Mouse (Mus musculus) forebrain, postnatal 0 days (tissue): ENCODE data around the gene Banf1. TPM values are rescaled to one million over a fixed set of nuclear protein-coding genes. Genes with fewer than 3 reads are reported as not detected.
A peak's percentile ranks its signal among the peaks of the same experiment; 100 is the strongest.

Experiments
- ATAC-seq: fragments of 200-750 bp; cut with Nextera tagmentation; 2 replicates; pipeline ENCODE4 v1.8.0; 2017; ENCODE audit warnings: mild to moderate bottlenecking, moderate library complexity
- DNase-seq: peaks from one replicate; pipeline ENCODE4 v3.0.0-alpha.2; 2015
- H3K27ac ChIP-seq: fragments of 300-500 bp; sonication (generic); 2 replicates; pipeline ENCODE4 v1.5.1; 2014; ENCODE audit warnings: low read depth, mild to moderate bottlenecking, antibody characterized with exemption, low read length, moderate library complexity, mixed read lengths
- H3K27me3 ChIP-seq: fragments of 300-500 bp; sonication (generic); 2 replicates; pipeline ENCODE4 v1.6.1; 2014; ENCODE audit warnings: mild to moderate bottlenecking, low read length, mixed read lengths; ENCODE audit not compliant: insufficient read depth
- H3K36me3 ChIP-seq: fragments of 300-500 bp; sonication (generic); 2 replicates; pipeline ENCODE4 v1.6.1; 2014; ENCODE audit warnings: mild to moderate bottlenecking, moderate library complexity; ENCODE audit not compliant: insufficient read depth
- H3K4me1 ChIP-seq: fragments of 300-500 bp; sonication (generic); 2 replicates; pipeline ENCODE4 v1.6.1; 2014; ENCODE audit warnings: antibody characterized with exemption; ENCODE audit not compliant: insufficient read depth
- H3K4me2 ChIP-seq: fragments of 300-500 bp; sonication (generic); 2 replicates; pipeline ENCODE4 v1.6.1; 2014; ENCODE audit warnings: low read depth, mild to moderate bottlenecking, moderate library complexity
- H3K4me3 ChIP-seq: fragments of 300-500 bp; sonication (generic); 2 replicates; pipeline ENCODE4 v1.5.1; 2014; ENCODE audit warnings: low read depth, low read length, mixed read lengths
- H3K9ac ChIP-seq: fragments of 300-500 bp; sonication (generic); 2 replicates; pipeline ENCODE4 v1.6.1; 2014; ENCODE audit warnings: mild to moderate bottlenecking
- H3K9me3 ChIP-seq: fragments of 300-500 bp; sonication (generic); 2 replicates; pipeline ENCODE4 v1.6.1; 2016; ENCODE audit warnings: low read length
- CTCF ChIP-seq: sonication (generic); IDR thresholded peaks from 2 replicates; pipeline ENCODE4 v1.5.1; 2016; ENCODE audit warnings: antibody characterized with exemption, control low read depth, low read depth
- WGBS: fragments of 180-500 bp; shearing (Covaris S2); extraction: QIAGEN DNeasy Blood & Tissue Kit; methylation state at CpG from one replicate; pipeline ENCODE4 v1.1.7; 2014; 5-methylcytosine and 5-hydroxymethylcytosine counted together
- polyA plus RNA-seq: library from polyadenylated mRNA; unstranded; fragments of >200 nt; fragmentation: Nextera tagmentation; extraction: Ambion mirVana; gene quantifications from 2 replicates; pipeline ENCODE4 v1.2.1, GENCODE M21; 2015
- total RNA-seq: library from RNA; depleted of rRNA; stranded (reverse); fragments of >200 nt; gene quantifications from 2 replicates; pipeline ENCODE4 v1.2.3, GENCODE M21; 2014

The Banf1 gene
- total and polyA plus RNA-seq, 2 experiments from 2014 or later, result 72.5 to 379 TPM

- no peaks in the 10 kb centered on the region for H3K27me3 ChIP-seq
- H3K4me3 ChIP-seq, result no peak overlapping the region
- no peak overlapping the region for H3K4me2 ChIP-seq
- DNase-seq (peak; percentile 34), ATAC-seq (no peak)
- no peak for TF ChIP-seq CTCF
- no peak overlapping the region for H3K9ac ChIP-seq
- no peaks in the 10 kb centered on the region for H3K9me3 ChIP-seq
- no peaks in the 10 kb centered on the region for H3K4me1 ChIP-seq
- H3K36me3 ChIP-seq, result peaks cover 67% of the 10 kb centered on the region
- WGBS, result 80% methylated on average over 1 of the region's 1 CpGs
- no peak overlapping the region for H3K27ac ChIP-seq
Measured at GRCm38 (mm10) chr19:5377446-5377845, 10.5 kb upstream of the Banf1 start.

GRCm38 (mm10) chr19:5374748-5375147 lies 7.8 kb upstream of the Banf1 start:
- no peak for TF ChIP-seq CTCF
- H3K4me2 ChIP-seq, result no peak overlapping the region
- no peaks in the 10 kb centered on the region for H3K9me3 ChIP-seq
- peaks cover 62% of the 10 kb centered on the region for H3K36me3 ChIP-seq
- H3K27me3 ChIP-seq, result no peaks in the 10 kb centered on the region
- no peak overlapping the region for H3K9ac ChIP-seq
- WGBS, result 87% methylated on average over 4 of the region's 4 CpGs
- H3K27ac ChIP-seq, result no peak overlapping the region
- no peak for ATAC-seq
- H3K4me3 ChIP-seq, result no peak overlapping the region
- DNase-seq, result no peak
- no peaks in the 10 kb centered on the region for H3K4me1 ChIP-seq

- H3K27ac ChIP-seq, result no peak overlapping the region
- WGBS, result 82% methylated on average over 4 of the region's 4 CpGs
- no peak overlapping the region for H3K4me2 ChIP-seq
- H3K4me1 ChIP-seq, result no peaks in the 10 kb centered on the region
- H3K9ac ChIP-seq, result no peak overlapping the region
- H3K27me3 ChIP-seq, result no peaks in the 10 kb centered on the region
- peaks cover 62% of the 10 kb centered on the region for H3K36me3 ChIP-seq
- DNase-seq, result no peak
- TF ChIP-seq CTCF, result no peak
- H3K4me3 ChIP-seq, result no peak overlapping the region
- H3K9me3 ChIP-seq, result no peaks in the 10 kb centered on the region
- ATAC-seq, result no peak
Measured at GRCm38 (mm10) chr19:5374177-5374576, 7.2 kb upstream of the Banf1 start.

- Histone ChIP-seq H3K4me2 (no peak overlapping the region), H3K4me1 (peaks cover 4% of the 10 kb centered on the region), H3K27me3 (no peaks in the 10 kb centered on the region), H3K27ac (no peak overlapping the region), H3K9me3 (no peaks in the 10 kb centered on the region), H3K9ac (no peak overlapping the region), H3K4me3 (no peak overlapping the region), H3K36me3 (peaks cover 58% of the 10 kb centered on the region)
- DNase-seq (no peak), ATAC-seq (no peak)
- WGBS, result 94% methylated on average over 7 of the region's 7 CpGs
- no peak for TF ChIP-seq CTCF
Measured at GRCm38 (mm10) chr19:5372724-5373123, 5.8 kb upstream of the Banf1 start.

- no peak overlapping the region for H3K27ac ChIP-seq
- H3K27me3 ChIP-seq, result no peaks in the 10 kb centered on the region
- 86% methylated on average over 3 of the region's 3 CpGs for whole genome bisulfite sequencing
- no peak overlapping the region for H3K9ac ChIP-seq
- H3K4me2 ChIP-seq, result no peak overlapping the region
- no peak for ATAC-seq
- H3K36me3 ChIP-seq, result peaks cover 52% of the 10 kb centered on the region
- peak; percentile 43 for TF ChIP-seq CTCF
- DNase-seq, result no peak
- H3K4me3 ChIP-seq, result no peak overlapping the region
- peaks cover 9% of the 10 kb centered on the region for H3K4me1 ChIP-seq
- H3K9me3 ChIP-seq, result no peaks in the 10 kb centered on the region
Measured at GRCm38 (mm10) chr19:5370932-5371331, 4.0 kb upstream of the Banf1 start.

GRCm38 (mm10) chr19:5367455-5367854 lies 487 bp upstream of the Banf1 start:
- peak; percentile 32 for TF ChIP-seq CTCF
- DNase-seq (no peak), ATAC-seq (no peak)
- no peaks in the 10 kb centered on the region for H3K9me3 ChIP-seq
- H3K27me3 ChIP-seq, result no peaks in the 10 kb centered on the region
- WGBS, result 14% methylated on average over 11 of the region's 11 CpGs
- H3K4me3 ChIP-seq, result peak overlapping the region; percentile 92
- peak overlapping the region; percentile 76 for H3K9ac ChIP-seq
- peak overlapping the region; percentile 66 for H3K4me2 ChIP-seq
- peaks cover 51% of the 10 kb centered on the region for H3K36me3 ChIP-seq
- H3K4me1 ChIP-seq, result peaks cover 13% of the 10 kb centered on the region
- H3K27ac ChIP-seq, result no peak overlapping the region

- peak within 1 kb of the TSS; percentile 76 for H3K9ac ChIP-seq
- no peaks in the 10 kb centered on the region for H3K27me3 ChIP-seq
- DNase-seq (peak; percentile 98), ATAC-seq (peak; percentile 96)
- H3K4me3 ChIP-seq, result peak within 1 kb of the TSS; percentile 92
- H3K4me2 ChIP-seq, result peak within 1 kb of the TSS; percentile 66
- TF ChIP-seq CTCF, result peak; percentile 29
- H3K9me3 ChIP-seq, result no peaks in the 10 kb centered on the region
- H3K27ac ChIP-seq, result peak within 1 kb of the TSS; percentile 97
- H3K36me3 ChIP-seq, result peaks cover 42% of the 10 kb centered on the region
- WGBS, result 2% methylated on average over 88 of the region's 92 CpGs
- peaks cover 13% of the 10 kb centered on the region for H3K4me1 ChIP-seq
Measured at GRCm38 (mm10) chr19:5366175-5367052, 554 bp downstream of the Banf1 start, which contains the start of gene Eif1ad. TSS of gene Eif1ad (plus strand) at chr19:5366741.
